In the genomic region with DNA sequence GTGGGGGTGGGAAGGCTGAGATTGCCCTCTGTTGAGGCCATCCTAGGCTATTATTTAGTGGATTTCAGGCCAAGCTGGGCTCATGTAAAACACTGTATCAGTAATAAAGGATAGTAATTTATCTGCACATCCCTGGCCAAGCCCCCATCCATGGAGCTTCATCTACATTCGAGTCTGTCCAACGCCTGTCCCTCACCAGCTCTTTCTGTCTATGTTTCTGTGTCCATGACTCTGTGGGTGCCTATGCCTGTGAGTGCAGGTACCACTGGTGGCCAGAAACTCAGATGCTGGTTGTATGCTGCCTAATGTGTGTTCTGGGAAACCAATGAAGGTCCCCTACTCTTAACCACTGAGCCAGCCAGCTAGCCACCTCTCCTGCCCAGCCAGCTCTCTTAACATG, we compare ENCODE assay signal across 27 mouse cellular contexts. TPM values are rescaled to one million over a fixed set of nuclear protein-coding genes. Genes with fewer than 3 reads are reported as not detected.
"Had no signal": no experiment of that assay in that cellular context is flagged by ENCODE, and none has a peak within 500 bp of the region (broad histone marks: within the 10 kb centered on the region; RNA-seq: fewer than 3 reads in every experiment).

No protein-coding gene starts in this region.

- H3K36me3 ChIP-seq: lung, embryonic 15.5 days; midbrain, embryonic 10.5 days; midbrain, embryonic 13.5 days; stomach, embryonic 15.5 days had no signal

- H3K27me3 ChIP-seq: liver, embryonic 15.5 days; lung, embryonic 15.5 days; midbrain, embryonic 13.5 days; stomach, embryonic 15.5 days had no signal

- H3K4me3 ChIP-seq: liver, embryonic 15.5 days; lung, embryonic 15.5 days; megakaryocyte, embryonic 14.5 days; midbrain, embryonic 10.5 days; midbrain, embryonic 13.5 days; myocyte; stomach, embryonic 15.5 days had no signal

- DNase-seq: kidney, adult 2 months; kidney, postnatal 25 days; lung, adult 18-20 months; lung, postnatal 10 days; lung, postnatal 36 days; retina, postnatal 1 day; right cerebral cortex, postnatal 25 days; spleen, adult 18-20 months had no signal

- H3K27ac ChIP-seq: kidney, postnatal 0 days; liver, embryonic 15.5 days; lung, embryonic 15.5 days; midbrain, embryonic 13.5 days; stomach, embryonic 15.5 days had no signal

RNA-seq across cellular contexts. Expression of gene E030018B13Rik, which starts 16.2 kb away (rescaled TPM):
- total RNA-seq: layer of hippocampus, postnatal 14 days; left cerebral cortex, adult 18-20 months; left cerebral cortex, postnatal 10 days; left cerebral cortex, postnatal 36 days; monocyte, adult 5-6 weeks had no signal
- polyA plus RNA-seq: intestine, postnatal 0 days; kidney, adult 2 months; kidney, postnatal 0 days; large intestine, adult 2 months; limb, embryonic 11.5 days; limb, embryonic 14.5 days; liver, embryonic 11.5 days; liver, embryonic 15.5 days; midbrain, embryonic 10.5 days; midbrain, embryonic 16.5 days had no signal
